Mouse (Mus musculus) hindbrain, embryonic 11.5 days (tissue): ENCODE data around the gene Apbb1ip. TPM values are rescaled to one million over a fixed set of nuclear protein-coding genes. Genes with fewer than 3 reads are reported as not detected.

ENCODE experiments used
- ATAC-seq: fragments of 200-750 bp; cut with Nextera tagmentation; 2 replicates; pipeline ENCODE4 v1.8.0; 2017; ENCODE audit warnings: mild to moderate bottlenecking, moderate TSS enrichment, moderate library complexity; ENCODE audit not compliant: low FRiP score
- DNase-seq: peaks from one replicate; pipeline ENCODE4 v3.0.0-alpha.2; 2015; ENCODE audit warnings: low spot score
- H3K27ac ChIP-seq: fragments of 300-500 bp; sonication (generic); 2 replicates; pipeline ENCODE4 v1.5.1; 2014; ENCODE audit warnings: mild to moderate bottlenecking, low read depth, low read length
- H3K27me3 ChIP-seq: fragments of 300-500 bp; sonication (generic); 2 replicates; pipeline ENCODE4 v1.6.1; 2014; ENCODE audit warnings: mild to moderate bottlenecking, low read length, moderate library complexity, mixed read lengths; ENCODE audit not compliant: control insufficient read depth, insufficient read depth
- H3K36me3 ChIP-seq: fragments of 300-500 bp; sonication (generic); 2 replicates; pipeline ENCODE4 v1.6.1; 2014; ENCODE audit warnings: mild to moderate bottlenecking, low read length, moderate library complexity, mixed read lengths; ENCODE audit not compliant: control insufficient read depth, insufficient read depth
- H3K4me1 ChIP-seq: fragments of 300-500 bp; sonication (generic); replicated peaks from 2 replicates; pipeline ENCODE4 v1.6.1; 2014; ENCODE audit warnings: low read length, mixed read lengths; ENCODE audit not compliant: control insufficient read depth, insufficient read depth
- H3K4me2 ChIP-seq: fragments of 300-500 bp; sonication (generic); replicated peaks from 2 replicates; pipeline ENCODE4 v1.6.1; 2014; ENCODE audit warnings: mild to moderate bottlenecking, low read depth, low read length
- H3K4me3 ChIP-seq: fragments of 300-500 bp; sonication (generic); 2 replicates; pipeline ENCODE4 v1.5.1; 2014; ENCODE audit warnings: low read depth, low read length
- H3K9ac ChIP-seq: fragments of 300-500 bp; sonication (generic); 2 replicates; pipeline ENCODE4 v1.6.1; 2014; ENCODE audit warnings: low read depth, low read length
- H3K9me3 ChIP-seq: fragments of 300-500 bp; sonication (generic); 2 replicates; pipeline ENCODE4 v1.6.1; 2016; ENCODE audit warnings: low read length; ENCODE audit not compliant: control insufficient read depth
- WGBS: fragments of 180-500 bp; shearing (Covaris S2); extraction: QIAGEN DNeasy Blood & Tissue Kit; methylation state at CpG from one replicate; pipeline ENCODE4 v1.1.7; 2014; 5-methylcytosine and 5-hydroxymethylcytosine counted together
- polyA plus RNA-seq: library from polyadenylated mRNA; unstranded; fragments of >200 nt; fragmentation: Nextera tagmentation; extraction: Ambion mirVana; gene quantifications from 2 replicates; pipeline ENCODE4 v1.2.1, GENCODE M21; 2014

The Apbb1ip gene
- polyA plus RNA-seq, 1 experiment from 2014 or later: 1.2 TPM

- H3K36me3 ChIP-seq: no peaks in the 10 kb centered on the region
- no peak overlapping the region for H3K27ac ChIP-seq
- no peak overlapping the region for H3K9ac ChIP-seq
- no peak overlapping the region for H3K4me2 ChIP-seq
- no peaks in the 10 kb centered on the region; the same call in 1 of the 2 replicates for H3K27me3 ChIP-seq
- no peak overlapping the region for H3K4me3 ChIP-seq
- no peak for DNase-seq
- H3K4me1 ChIP-seq: no peaks in the 10 kb centered on the region
- no peak for ATAC-seq
- no peaks in the 10 kb centered on the region for H3K9me3 ChIP-seq
Observed at GRCm38 (mm10) chr2:22747941-22748340, 26.0 kb upstream of the Apbb1ip start.

DNA sequence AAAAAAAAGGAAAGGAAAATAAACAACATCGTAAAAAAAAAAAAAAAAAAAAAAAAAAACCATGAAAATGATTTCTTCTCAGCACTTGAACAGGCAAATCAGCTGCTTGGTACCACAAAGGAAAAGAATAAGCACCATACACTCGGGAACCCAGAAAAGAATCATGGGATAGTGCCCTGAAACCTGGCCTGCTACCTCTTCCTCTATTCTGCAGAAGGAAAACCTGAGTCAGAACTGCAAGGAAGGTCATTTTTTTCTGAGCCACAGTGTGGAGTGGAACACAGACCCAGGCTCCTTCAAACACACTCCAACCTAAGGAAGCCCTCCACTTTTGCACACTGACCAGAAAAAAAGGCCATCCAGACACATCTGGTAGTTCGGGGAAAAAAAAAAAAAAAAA, 24.1 kb upstream of the Apbb1ip start:
- Histone ChIP-seq H3K27ac (no peak overlapping the region), H3K4me1 (no peaks in the 10 kb centered on the region), H3K27me3 (no peaks in the 10 kb centered on the region; the same call in 1 of the 2 replicates), H3K4me2 (no peak overlapping the region), H3K4me3 (no peak overlapping the region), H3K36me3 (no peaks in the 10 kb centered on the region), H3K9ac (no peak overlapping the region), H3K9me3 (no peaks in the 10 kb centered on the region)
- 88% methylated on average over 3 of the region's 3 CpGs for WGBS
- no peak for DNase-seq
- no peak for ATAC-seq

- no peaks in the 10 kb centered on the region for H3K4me1 ChIP-seq
- H3K27ac ChIP-seq: no peak overlapping the region
- WGBS: 89% methylated on average over 4 of the region's 4 CpGs
- H3K4me2 ChIP-seq: no peak overlapping the region
- H3K4me3 ChIP-seq: no peak overlapping the region
- DNase-seq (no peak), ATAC-seq (no peak)
- H3K36me3 ChIP-seq: no peaks in the 10 kb centered on the region
- no peaks in the 10 kb centered on the region for H3K9me3 ChIP-seq
- H3K27me3 ChIP-seq: no peaks in the 10 kb centered on the region
- H3K9ac ChIP-seq: no peak overlapping the region
Observed at GRCm38 (mm10) chr2:22752492-22752891, 21.4 kb upstream of the Apbb1ip start.

GRCm38 (mm10) chr2:22753461-22754075, 20.3 kb upstream of the Apbb1ip start:
- H3K9me3 ChIP-seq: no peaks in the 10 kb centered on the region
- no peak overlapping the region for H3K27ac ChIP-seq
- ATAC-seq (no peak), DNase-seq (no peak)
- no peaks in the 10 kb centered on the region for H3K4me1 ChIP-seq
- H3K9ac ChIP-seq: no peak overlapping the region
- 79% methylated on average over 2 of the region's 2 CpGs for WGBS
- no peaks in the 10 kb centered on the region for H3K36me3 ChIP-seq
- H3K4me2 ChIP-seq: no peak overlapping the region
- no peak overlapping the region for H3K4me3 ChIP-seq
- no peaks in the 10 kb centered on the region for H3K27me3 ChIP-seq

GRCm38 (mm10) chr2:22754222-22754824, 19.6 kb upstream of the Apbb1ip start:
- Histone ChIP-seq H3K9ac (no peak overlapping the region), H3K27ac (no peak overlapping the region)
- no peak for ATAC-seq

DNA sequence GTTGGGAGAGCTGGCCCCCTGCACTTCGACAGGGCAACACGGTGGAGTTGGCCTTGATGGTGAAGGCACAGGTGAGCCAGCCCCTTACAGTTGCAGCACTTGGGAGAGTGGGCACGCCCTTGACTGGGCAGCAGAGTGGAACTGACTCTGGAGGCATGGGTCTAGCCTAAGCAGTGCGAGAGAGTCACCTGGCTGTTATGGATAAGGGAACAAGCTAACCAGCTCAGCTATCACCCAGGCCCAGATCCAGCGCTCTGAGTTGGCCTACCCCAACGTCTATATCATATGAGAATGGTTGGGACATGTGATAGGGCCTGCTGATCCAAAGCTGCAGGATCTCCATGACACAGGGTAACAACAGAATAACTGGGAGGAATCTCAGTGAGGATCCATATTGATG, 18.3 kb upstream of the Apbb1ip start:
- no peak for DNase-seq
- Histone ChIP-seq H3K9me3 (no peaks in the 10 kb centered on the region), H3K9ac (no peak overlapping the region), H3K27ac (no peak overlapping the region), H3K27me3 (no peaks in the 10 kb centered on the region), H3K4me1 (no peaks in the 10 kb centered on the region), H3K4me3 (no peak overlapping the region), H3K36me3 (no peaks in the 10 kb centered on the region), H3K4me2 (no peak overlapping the region)
- 83% methylated on average over 6 of the region's 6 CpGs for WGBS
- ATAC-seq: 0 out of 2 replicates have a peak, but pooled peaks have one; percentile 43

More at GRCm38 (mm10) chr2:22754222-22754824, 19.6 kb upstream of the Apbb1ip start:
- no peak for DNase-seq
- Histone ChIP-seq H3K9me3 (no peaks in the 10 kb centered on the region), H3K4me2 (no peak overlapping the region), H3K36me3 (no peaks in the 10 kb centered on the region), H3K4me1 (no peaks in the 10 kb centered on the region), H3K27me3 (no peaks in the 10 kb centered on the region), H3K4me3 (no peak overlapping the region)
- 86% methylated on average over 4 of the region's 4 CpGs for WGBS

GRCm38 (mm10) chr2:22758310-22758972, 15.5 kb upstream of the Apbb1ip start:
- no peaks in the 10 kb centered on the region for H3K36me3 ChIP-seq
- H3K9me3 ChIP-seq: no peaks in the 10 kb centered on the region
- 45% methylated on average over 6 of the region's 6 CpGs for WGBS
- H3K27me3 ChIP-seq: no peaks in the 10 kb centered on the region
- DNase-seq: peak; percentile 74
- no peak overlapping the region for H3K4me3 ChIP-seq
- ATAC-seq: peak; percentile 61; the same call in 1 of the 2 replicates
- H3K27ac ChIP-seq: no peak overlapping the region
- no peak overlapping the region for H3K9ac ChIP-seq
- H3K4me1 ChIP-seq: no peaks in the 10 kb centered on the region
- no peak overlapping the region for H3K4me2 ChIP-seq

- Histone ChIP-seq H3K4me2 (no peak overlapping the region), H3K27ac (no peak overlapping the region), H3K36me3 (no peaks in the 10 kb centered on the region), H3K4me1 (no peaks in the 10 kb centered on the region), H3K9ac (no peak overlapping the region), H3K27me3 (no peaks in the 10 kb centered on the region), H3K9me3 (no peaks in the 10 kb centered on the region), H3K4me3 (no peak overlapping the region)
- DNase-seq: no peak
- 53% methylated on average over 2 of the region's 2 CpGs for WGBS
- no peak for ATAC-seq
Observed at GRCm38 (mm10) chr2:22760452-22760851, 13.4 kb upstream of the Apbb1ip start.

DNA sequence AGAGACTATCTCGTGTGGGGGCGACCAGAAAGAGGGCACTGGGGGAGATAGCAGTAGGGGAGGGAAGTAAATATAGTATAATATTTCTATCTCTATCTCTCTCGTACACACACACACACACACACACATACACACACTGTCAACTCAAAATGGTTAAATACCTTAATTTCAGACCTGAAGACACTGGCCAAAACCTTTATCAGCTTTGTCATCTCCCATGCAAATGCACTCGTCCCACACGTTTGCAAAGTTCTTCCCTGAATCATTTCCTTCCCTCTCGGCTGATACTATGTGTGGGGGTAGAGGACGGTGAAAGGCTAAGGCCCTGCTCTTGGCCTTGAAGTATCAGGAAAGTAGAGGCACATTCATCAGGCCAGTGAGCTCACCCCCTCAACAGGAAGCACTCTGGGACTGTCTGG, 12.8 kb upstream of the Apbb1ip start:
- ATAC-seq (no peak), DNase-seq (no peak)
- Histone ChIP-seq H3K4me1 (no peaks in the 10 kb centered on the region), H3K27me3 (no peaks in the 10 kb centered on the region), H3K9ac (no peak overlapping the region), H3K9me3 (no peaks in the 10 kb centered on the region), H3K4me3 (no peak overlapping the region), H3K4me2 (no peak overlapping the region), H3K36me3 (no peaks in the 10 kb centered on the region), H3K27ac (no peak overlapping the region)
- 83% methylated on average over 7 of the region's 7 CpGs for WGBS
